Mouse (Mus musculus): ENCODE results near the gene Polk.

Polk gene

GRCm38 (mm10) chr13:96527856-96528255 is 14.5 kb downstream of the Polk start:
- no peak for DNase-seq

- DNase-seq: no peak
These were observed 15.4 kb downstream of the Polk start for GRCm38 (mm10) chr13:96527022-96527421.

GRCm38 (mm10) chr13:96521294-96521693 is 21.1 kb downstream of the Polk start:
- DNase-seq: no peak

DNA sequence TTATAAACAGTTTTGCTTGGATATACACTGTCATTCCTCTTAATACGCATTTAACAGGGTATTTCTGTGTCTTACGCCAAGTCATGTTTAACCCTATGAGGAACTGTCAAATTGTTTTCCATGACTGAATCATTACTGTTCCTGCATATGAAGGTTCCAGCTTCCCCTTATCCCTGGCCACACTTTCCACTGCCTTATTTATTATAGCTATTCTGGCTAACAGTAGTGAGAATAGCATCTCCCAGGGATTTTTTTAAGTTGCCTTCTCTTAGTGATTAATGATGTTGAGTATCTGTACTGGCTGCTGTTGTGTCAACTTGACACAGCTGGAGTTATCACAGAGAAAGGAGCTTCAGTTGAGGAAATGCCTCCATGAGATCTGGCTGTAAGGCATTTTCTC is 25.0 kb downstream of the Polk start:
- DNase-seq: no peak

GRCm38 (mm10) chr13:96516249-96516648 is 26.1 kb downstream of the Polk start:
- DNase-seq: no peak

DNA sequence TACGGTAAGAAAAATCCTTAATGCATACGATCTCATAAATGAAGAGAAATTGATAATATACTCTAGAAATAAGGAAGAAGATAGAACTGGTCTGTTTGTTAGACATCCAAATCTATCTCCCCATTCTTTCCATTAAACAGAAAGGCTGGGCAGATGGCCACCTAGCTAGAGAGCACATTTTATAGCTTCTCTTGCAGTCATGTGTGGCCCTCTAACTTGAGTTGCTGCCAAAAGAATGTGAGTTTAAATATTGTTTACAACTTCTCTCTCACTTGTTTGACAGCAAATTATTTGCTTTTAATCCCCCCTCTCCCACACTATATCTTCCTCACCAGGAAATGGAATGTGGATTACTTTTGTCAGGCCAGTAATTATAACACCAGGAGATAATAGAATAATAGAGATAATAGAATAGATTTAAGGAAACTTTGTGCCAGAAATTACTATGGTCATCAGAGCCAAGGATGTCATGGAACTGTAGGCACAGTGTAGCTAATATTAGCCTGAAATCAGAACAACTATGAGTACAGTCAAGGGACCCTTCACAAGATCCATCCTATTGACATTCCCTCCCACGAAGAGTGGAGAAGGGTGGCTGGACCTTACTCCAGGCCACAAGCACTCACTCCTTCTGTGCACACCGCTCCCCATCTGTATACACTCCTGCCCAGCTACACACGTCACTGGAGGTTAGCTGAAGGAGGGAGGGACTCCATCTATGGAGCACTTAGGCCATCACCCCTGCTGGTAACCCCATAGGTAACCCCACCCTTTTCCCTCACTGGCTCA is 28.0 kb downstream of the Polk start:
- DNase-seq: no peak

GRCm38 (mm10) chr13:96511893-96512292 is 30.5 kb downstream of the Polk start:
- DNase-seq: no peak

GRCm38 (mm10) chr13:96511262-96511661 is 31.1 kb downstream of the Polk start:
- no peak for DNase-seq

DNA sequence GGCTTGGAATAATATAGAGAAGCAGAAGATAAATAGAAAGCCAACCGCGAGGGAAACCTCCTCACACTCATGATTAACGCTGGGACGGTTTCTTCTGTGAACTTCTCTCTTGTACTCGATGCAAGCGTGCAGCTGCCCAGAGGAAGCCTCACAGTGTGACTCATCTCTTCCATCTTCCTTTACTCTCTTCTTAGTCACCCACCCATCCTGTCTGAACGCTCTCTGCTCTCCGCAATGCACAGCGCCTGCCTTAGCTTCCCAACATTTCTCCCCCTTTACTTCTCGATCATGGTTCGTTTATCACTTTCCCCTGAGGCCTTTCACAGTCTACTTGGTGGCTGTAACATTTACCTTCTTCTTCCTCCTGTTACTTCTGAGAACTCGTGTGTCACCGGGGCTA is 31.7 kb downstream of the Polk start:
- no peak for DNase-seq

DNA sequence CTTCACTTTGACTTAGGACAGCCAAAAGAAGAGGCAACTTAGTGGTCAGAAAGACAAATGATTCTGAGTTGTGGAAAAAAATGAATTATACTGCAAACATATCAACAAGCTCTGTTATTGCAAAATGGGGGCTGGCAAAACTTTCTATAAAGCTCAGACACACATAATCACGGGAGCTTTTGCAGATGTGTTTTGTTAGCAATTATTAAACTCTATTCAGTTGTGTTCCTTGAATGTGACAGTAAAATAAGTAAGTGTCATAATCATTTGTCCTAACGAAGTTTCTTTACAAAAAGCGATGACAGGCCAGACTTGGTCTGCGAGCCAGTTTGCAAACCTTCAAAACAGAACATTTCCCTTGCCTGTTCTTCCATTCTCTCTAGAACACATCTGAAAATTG is 34.8 kb downstream of the Polk start:
- DNase-seq: no peak

DNA sequence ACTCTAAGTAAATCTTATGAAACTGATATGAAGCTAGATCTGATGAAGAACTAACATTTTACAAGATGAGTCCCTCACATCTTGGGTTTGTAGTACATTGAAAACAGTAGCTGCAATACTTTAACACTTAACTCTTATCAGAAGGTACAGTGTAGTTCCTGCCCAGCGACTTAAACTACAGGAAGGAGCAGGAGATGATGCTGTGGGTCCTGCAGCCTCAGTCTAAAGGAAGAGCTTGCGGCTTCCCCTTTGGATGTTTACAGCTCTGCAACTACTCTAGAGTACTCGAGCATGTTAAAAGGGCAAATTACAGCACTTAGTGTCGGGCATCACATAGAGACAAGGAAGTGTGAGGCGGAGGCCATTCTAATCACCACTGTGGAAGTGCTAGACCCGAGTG is 36.1 kb downstream of the Polk start:
- DNase-seq: no peak

GRCm38 (mm10) chr13:96505661-96506060 is 36.7 kb downstream of the Polk start:
- no peak for DNase-seq

- DNase-seq: no peak
These were observed 42.5 kb downstream of the Polk start for GRCm38 (mm10) chr13:96499891-96500290.

DNA sequence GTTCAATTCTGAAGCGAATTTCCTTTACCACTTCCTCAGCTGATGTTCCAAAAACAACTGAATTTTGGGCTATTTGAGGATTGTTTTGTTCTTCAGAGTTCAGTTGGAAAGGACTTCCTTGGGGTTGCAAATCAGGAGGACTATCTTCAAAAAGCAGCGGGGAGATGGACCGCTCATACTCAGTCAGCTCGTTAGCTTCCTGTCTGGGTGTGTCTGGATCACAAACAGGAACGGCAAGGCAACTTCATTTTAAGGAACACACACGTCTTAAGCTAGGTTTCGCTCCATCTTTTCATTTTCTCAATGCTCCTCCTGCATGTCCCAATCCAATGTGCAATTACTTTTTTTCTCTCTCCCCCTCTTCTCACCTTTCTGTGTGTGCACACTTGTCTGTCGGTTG is 45.7 kb downstream of the Polk start:
- DNase-seq: no peak

- DNase-seq: no peak
These were observed 51.9 kb downstream of the Polk start, which contains the start of gene Gm17622 for GRCm38 (mm10) chr13:96490433-96490832. Gene Gm17622, plus strand, starts transcription at chr13:96490733.

- no peak for DNase-seq
These were observed 54.4 kb downstream of the Polk start for GRCm38 (mm10) chr13:96487968-96488367.

GRCm38 (mm10) chr13:96487230-96487629 is 55.1 kb downstream of the Polk start:
- no peak for DNase-seq

- DNase-seq: no peak
These were observed 63.4 kb downstream of the Polk start for GRCm38 (mm10) chr13:96478991-96479390.

DNA sequence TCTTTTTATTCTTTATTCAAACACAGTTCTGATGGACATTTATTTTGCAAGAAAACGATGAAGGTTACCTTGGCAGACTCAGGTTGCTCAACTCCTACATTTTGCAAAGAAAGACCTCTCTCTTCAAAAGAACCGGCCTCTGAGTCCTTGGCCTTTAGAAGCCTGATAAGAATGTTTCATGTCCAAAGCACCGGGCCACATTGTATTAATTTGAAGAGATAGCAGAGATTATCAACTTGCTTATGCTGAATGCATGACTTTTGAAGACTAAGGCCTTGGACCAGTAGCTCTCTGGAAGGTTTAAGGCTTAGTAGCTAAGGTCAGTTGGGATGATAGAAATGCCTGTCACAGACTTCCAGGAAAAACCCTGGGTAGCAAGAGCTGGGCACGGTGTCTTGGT is 65.2 kb downstream of the Polk start:
- DNase-seq: no peak

DNA sequence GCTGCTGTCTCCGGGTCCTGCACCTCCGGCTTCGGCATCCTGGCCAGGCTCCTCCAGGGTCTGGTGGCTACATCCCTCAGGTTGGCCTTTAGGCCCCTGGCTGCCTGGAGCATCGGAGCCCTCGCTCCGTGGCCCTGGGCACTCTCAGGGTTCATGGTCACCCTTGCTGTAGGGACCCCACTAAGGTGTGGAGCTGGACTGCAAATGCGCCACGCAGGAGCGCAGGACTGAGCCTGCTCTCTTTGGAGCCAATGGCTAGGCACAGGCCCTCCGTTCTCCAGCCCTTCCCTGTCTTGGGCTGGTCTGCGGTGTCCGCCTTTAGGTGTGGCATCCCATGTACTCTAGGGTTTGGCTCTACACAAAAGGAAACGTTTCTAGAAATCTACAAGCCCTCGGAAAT is 71.4 kb downstream of the Polk start, which contains the start of gene Ankdd1b:
TSS of gene Ankdd1b (minus strand) at position 242 of the 400 bp plus-strand sequence.
- no peak for DNase-seq

- no peak for DNase-seq
These were observed 71.8 kb downstream of the Polk start for GRCm38 (mm10) chr13:96470556-96470955.

GRCm38 (mm10) chr13:96468678-96469077 is 73.7 kb downstream of the Polk start:
- DNase-seq: no peak

GRCm38 (mm10) chr13:96465315-96465714 is 77.1 kb downstream of the Polk start:
- DNase-seq: no peak

DNA sequence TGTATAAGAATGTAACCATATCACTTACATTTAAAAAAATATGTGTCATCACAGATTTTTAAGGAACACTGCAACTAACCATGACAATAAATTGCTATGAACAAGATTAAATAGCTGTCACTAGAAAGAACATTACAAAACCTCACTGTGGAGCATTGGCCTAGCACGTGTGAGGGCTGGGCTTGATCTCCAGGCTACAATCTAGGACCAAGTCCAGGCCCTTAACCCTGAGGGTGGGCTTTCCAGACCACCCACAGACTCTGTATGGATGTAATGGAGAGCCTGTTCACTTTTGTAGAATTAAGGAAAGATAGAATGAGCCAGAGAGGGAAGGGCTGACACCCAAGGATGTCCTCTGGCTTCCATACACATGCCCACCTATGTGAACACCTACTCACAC is 79.7 kb downstream of the Polk start:
- DNase-seq: no peak

GRCm38 (mm10) chr13:96458606-96459005 is 83.8 kb downstream of the Polk start:
- no peak for DNase-seq
